Mouse (Mus musculus) mouse trophoblast stem cell (cell line): Measurements from ENCODE around the gene Mfsd4a.

Experiments
- in situ Hi-C, 2 experiments: fragments of 300-500 bp; cut with MseI, MboI; formaldehyde crosslinking; loops; 2 replicates in 1 of 2; 3 replicates in 1 of 2; pipeline ENCODE4 v1.15.1; 2025

The Mfsd4a gene

GRCm38 (mm10) chr1:131990083-131990760 lies 77.6 kb downstream of the Mfsd4a start:
- in situ Hi-C loops, result no loop called here

GRCm38 (mm10) chr1:131989476-131989875 lies 78.4 kb downstream of the Mfsd4a start:
- in situ Hi-C loops, result no loop called here

- in situ Hi-C loops, result no loop called here
These were observed 80.4 kb downstream of the Mfsd4a start for GRCm38 (mm10) chr1:131987432-131987831.

- in situ Hi-C loops, result loop anchor here in 1 of 2 experiments (5.0 kb wide), 1 partner anchor 47 kb away; no protein-coding TSS in a partner anchor
These were observed 84.1 kb downstream of the Mfsd4a start for GRCm38 (mm10) chr1:131983806-131984205.

GRCm38 (mm10) chr1:131982907-131983306 lies 85.0 kb downstream of the Mfsd4a start:
- in situ Hi-C loops, result loop anchor here in 1 of 2 experiments (5.0 kb wide), 1 partner anchor 46 kb away; no protein-coding TSS in a partner anchor

GRCm38 (mm10) chr1:131981378-131982013 lies 86.4 kb downstream of the Mfsd4a start:
- in situ Hi-C loops, result loop anchor here in 1 of 2 experiments (5.0 kb wide), 1 partner anchor 44 kb away; no protein-coding TSS in a partner anchor

GRCm38 (mm10) chr1:131980471-131980870 lies 87.4 kb downstream of the Mfsd4a start:
- in situ Hi-C loops, result loop anchor here in 1 of 2 experiments (5.0 kb wide), 1 partner anchor 43 kb away; no protein-coding TSS in a partner anchor

- in situ Hi-C loops, result loop anchor here in 1 of 2 experiments (5.0 kb wide), 1 partner anchor 40 kb away; no protein-coding TSS in a partner anchor
These were observed 91.0 kb downstream of the Mfsd4a start for GRCm38 (mm10) chr1:131976886-131977285.

GRCm38 (mm10) chr1:131973991-131974390 lies 93.9 kb downstream of the Mfsd4a start:
- in situ Hi-C loops, result no loop called here
